Mouse (Mus musculus): ENCODE measurements around the gene Nxnl2.
"Not testable (repeated sequence)": the region's sequence is repeated elsewhere in the genome, so short reads cannot be mapped to it uniquely, and the experiment has no call there.

DNA sequence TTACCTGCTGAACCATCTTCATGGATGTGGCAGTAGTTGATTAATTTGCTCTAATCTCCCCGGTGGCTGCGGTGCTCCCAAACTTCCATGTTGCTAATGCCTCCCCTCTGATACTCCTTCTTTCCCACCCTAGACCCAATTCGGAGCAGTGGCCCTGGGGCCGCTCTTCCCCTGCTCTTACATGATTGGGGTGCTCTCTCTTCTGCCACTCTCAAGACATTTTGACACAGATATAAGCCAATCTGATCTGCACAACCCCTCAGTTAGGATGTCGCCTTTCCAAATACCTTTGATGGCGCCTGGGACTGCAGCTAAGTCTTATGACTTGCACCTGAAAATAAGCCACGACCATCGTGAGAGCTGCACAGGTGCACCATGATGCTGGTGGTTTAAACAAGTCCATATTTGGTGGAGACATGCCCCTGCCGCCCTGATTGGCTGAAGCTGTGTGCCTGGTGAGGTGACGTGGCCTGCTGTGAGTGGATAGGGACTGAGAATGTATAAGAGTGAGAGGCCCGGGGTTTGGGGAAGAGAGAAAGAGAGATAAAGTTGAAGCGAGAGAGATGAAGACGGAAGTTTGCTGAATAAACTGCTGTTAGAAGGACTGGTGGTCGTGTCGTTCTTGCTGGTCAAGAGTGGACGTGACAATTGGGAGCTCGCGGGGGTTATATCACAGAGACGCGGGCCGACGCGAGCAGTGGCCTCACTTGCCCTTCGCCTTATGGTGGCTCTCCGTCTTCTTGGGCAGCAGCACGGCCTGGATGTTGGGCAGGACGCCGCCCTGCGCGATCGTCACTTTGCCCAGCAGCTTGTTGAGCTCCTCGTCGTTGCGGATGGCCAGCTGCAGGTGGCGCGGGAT lies 31.4 kb downstream of the Nxnl2 start:
- TF ChIP-seq CTCF, EP300 (IDR thresholded peaks at IDR 0.05; ENCODE audit: low read depth): not testable (repeated sequence)

Measured in heart, postnatal 0 days (tissue).